Mouse (Mus musculus) neural tube, embryonic 12.5 days (tissue): ENCODE measurements at regions not wholly inside any gene's neighbourhood (a gene's known extent, or its start where the extent isn't known, plus 50 kb on each side); places are given as distances from the start of the nearest gene placed in this dataset.

Experiments
- ATAC-seq: fragments of 200-750 bp; cut with Nextera tagmentation; 2 replicates; pipeline ENCODE4 v1.8.0; 2017; ENCODE audit warnings: low read depth, mild to moderate bottlenecking, moderate TSS enrichment, moderate library complexity; ENCODE audit not compliant: low FRiP score
- H3K27ac ChIP-seq: fragments of 300-500 bp; sonication (generic); 2 replicates; pipeline ENCODE4 v1.5.1; 2016
- H3K27me3 ChIP-seq: fragments of 300-500 bp; sonication (generic); replicated peaks from 2 replicates; pipeline ENCODE4 v1.6.1; 2016; ENCODE audit warnings: mild to moderate bottlenecking
- H3K36me3 ChIP-seq: fragments of 300-500 bp; sonication (generic); 2 replicates; pipeline ENCODE4 v1.6.1; 2016; ENCODE audit warnings: mild to moderate bottlenecking
- H3K4me1 ChIP-seq: fragments of 300-500 bp; sonication (generic); 2 replicates; pipeline ENCODE4 v1.6.1; 2016
- H3K4me2 ChIP-seq: fragments of 300-500 bp; sonication (generic); replicated peaks from 2 replicates; pipeline ENCODE4 v1.6.1; 2016; ENCODE audit warnings: mild to moderate bottlenecking
- H3K4me3 ChIP-seq: fragments of 300-500 bp; sonication (generic); 2 replicates; pipeline ENCODE4 v1.5.1; 2016
- H3K9ac ChIP-seq: fragments of 300-500 bp; sonication (generic); 2 replicates; pipeline ENCODE4 v1.6.1; 2016; ENCODE audit warnings: mild to moderate bottlenecking
- H3K9me3 ChIP-seq: fragments of 300-500 bp; sonication (generic); 2 replicates; pipeline ENCODE4 v1.6.1; 2016; ENCODE audit warnings: mild to moderate bottlenecking
- WGBS: fragments of 180-500 bp; shearing (Covaris S2); methylation state at CpG from one replicate; pipeline ENCODE4 v1.1.7; 2016; 5-methylcytosine and 5-hydroxymethylcytosine counted together

GRCm38 (mm10) chr19:26164993-26165392 lies 439.9 kb upstream of the Smarca2 start:
- Histone ChIP-seq H3K9me3 (no peaks in the 10 kb centered on the region), H3K4me2 (no peak overlapping the region), H3K4me1 (no peaks in the 10 kb centered on the region), H3K36me3 (no peaks in the 10 kb centered on the region), H3K9ac (no peak overlapping the region), H3K27ac (no peak overlapping the region), H3K4me3 (no peak overlapping the region), H3K27me3 (no peaks in the 10 kb centered on the region)
- ATAC-seq: no peak
- WGBS: 57% methylated on average over 13 of the region's 13 CpGs

GRCm38 (mm10) chr19:26181774-26182173 lies 423.1 kb upstream of the Smarca2 start:
- ATAC-seq: no peak
- Histone ChIP-seq H3K9me3 (no peaks in the 10 kb centered on the region), H3K9ac (no peak overlapping the region), H3K4me1 (no peaks in the 10 kb centered on the region), H3K27ac (no peak overlapping the region), H3K4me2 (no peak overlapping the region), H3K4me3 (no peak overlapping the region), H3K36me3 (no peaks in the 10 kb centered on the region), H3K27me3 (no peaks in the 10 kb centered on the region)
- 33% methylated on average over 4 of the region's 4 CpGs for WGBS

GRCm38 (mm10) chr19:26185012-26185411 lies 419.8 kb upstream of the Smarca2 start:
- no peak for ATAC-seq
- no peak overlapping the region for H3K9ac ChIP-seq
- H3K4me3 ChIP-seq: no peak overlapping the region
- WGBS: 87% methylated on average over 7 of the region's 7 CpGs
- no peak overlapping the region for H3K4me2 ChIP-seq
- no peak overlapping the region for H3K27ac ChIP-seq
- no peaks in the 10 kb centered on the region for H3K4me1 ChIP-seq
- no peaks in the 10 kb centered on the region for H3K9me3 ChIP-seq
- no peaks in the 10 kb centered on the region for H3K27me3 ChIP-seq
- H3K36me3 ChIP-seq: no peaks in the 10 kb centered on the region

- Histone ChIP-seq H3K9me3 (no peaks in the 10 kb centered on the region), H3K4me1 (no peaks in the 10 kb centered on the region), H3K27me3 (no peaks in the 10 kb centered on the region), H3K36me3 (no peaks in the 10 kb centered on the region), H3K9ac (no peak overlapping the region), H3K27ac (no peak overlapping the region), H3K4me2 (no peak overlapping the region), H3K4me3 (no peak overlapping the region)
- 80% methylated on average over 1 of the region's 1 CpGs for WGBS
- no peak for ATAC-seq
Measured at GRCm38 (mm10) chr19:26190803-26191202, 414.0 kb upstream of the Smarca2 start.

- WGBS: 83% methylated on average over 1 of the region's 1 CpGs
- Histone ChIP-seq H3K27me3 (no peaks in the 10 kb centered on the region), H3K4me2 (no peak overlapping the region), H3K4me1 (no peaks in the 10 kb centered on the region), H3K4me3 (no peak overlapping the region), H3K36me3 (no peaks in the 10 kb centered on the region), H3K27ac (no peak overlapping the region), H3K9ac (no peak overlapping the region), H3K9me3 (no peaks in the 10 kb centered on the region)
- ATAC-seq: no peak
Measured at GRCm38 (mm10) chr19:26193664-26194063, 411.2 kb upstream of the Smarca2 start.

GRCm38 (mm10) chr19:26208760-26209159 lies 396.1 kb upstream of the Smarca2 start:
- Histone ChIP-seq H3K27ac (no peak overlapping the region), H3K9ac (no peak overlapping the region), H3K36me3 (no peaks in the 10 kb centered on the region), H3K4me2 (no peak overlapping the region), H3K4me1 (no peaks in the 10 kb centered on the region), H3K4me3 (no peak overlapping the region), H3K27me3 (no peaks in the 10 kb centered on the region), H3K9me3 (no peaks in the 10 kb centered on the region)
- no peak for ATAC-seq
- 72% methylated on average over 1 of the region's 1 CpGs for WGBS

- 73% methylated on average over 4 of the region's 4 CpGs for WGBS
- ATAC-seq: no peak
- no peaks in the 10 kb centered on the region for H3K4me1 ChIP-seq
Measured at GRCm38 (mm10) chr19:26234539-26234938, 370.3 kb upstream of the Smarca2 start.

GRCm38 (mm10) chr19:26244067-26244466 lies 360.8 kb upstream of the Smarca2 start:
- WGBS: 71% methylated on average over 6 of the region's 6 CpGs
- H3K36me3 ChIP-seq: no peaks in the 10 kb centered on the region
- H3K4me3 ChIP-seq: no peak overlapping the region
- no peaks in the 10 kb centered on the region for H3K27me3 ChIP-seq
- no peak overlapping the region for H3K9ac ChIP-seq
- H3K4me1 ChIP-seq: no peaks in the 10 kb centered on the region
- no peak overlapping the region for H3K27ac ChIP-seq
- no peak overlapping the region for H3K4me2 ChIP-seq
- no peaks in the 10 kb centered on the region for H3K9me3 ChIP-seq
- no peak for ATAC-seq

More at GRCm38 (mm10) chr19:26234539-26234938, 370.3 kb upstream of the Smarca2 start:
- Histone ChIP-seq H3K27ac (no peak overlapping the region), H3K4me3 (no peak overlapping the region), H3K36me3 (no peaks in the 10 kb centered on the region), H3K27me3 (no peaks in the 10 kb centered on the region), H3K9me3 (no peaks in the 10 kb centered on the region), H3K4me2 (no peak overlapping the region), H3K9ac (no peak overlapping the region)

GRCm38 (mm10) chr19:26249751-26250150 lies 355.1 kb upstream of the Smarca2 start:
- H3K27me3 ChIP-seq: no peaks in the 10 kb centered on the region
- WGBS: 87% methylated on average over 6 of the region's 6 CpGs
- no peak for ATAC-seq

GRCm38 (mm10) chr19:26258677-26259076 lies 346.2 kb upstream of the Smarca2 start:
- no peak overlapping the region for H3K9ac ChIP-seq
- no peak for ATAC-seq
- no peaks in the 10 kb centered on the region for H3K9me3 ChIP-seq
- H3K36me3 ChIP-seq: no peaks in the 10 kb centered on the region
- H3K27me3 ChIP-seq: no peaks in the 10 kb centered on the region
- no peak overlapping the region for H3K4me2 ChIP-seq
- no peak overlapping the region for H3K4me3 ChIP-seq
- H3K27ac ChIP-seq: no peak overlapping the region
- H3K4me1 ChIP-seq: no peaks in the 10 kb centered on the region
- 69% methylated on average over 4 of the region's 4 CpGs for WGBS

More at GRCm38 (mm10) chr19:26249751-26250150, 355.1 kb upstream of the Smarca2 start:
- H3K36me3 ChIP-seq: no peaks in the 10 kb centered on the region
- no peak overlapping the region for H3K27ac ChIP-seq
- no peak overlapping the region for H3K9ac ChIP-seq
- H3K4me1 ChIP-seq: no peaks in the 10 kb centered on the region
- H3K4me2 ChIP-seq: no peak overlapping the region
- H3K4me3 ChIP-seq: no peak overlapping the region
- H3K9me3 ChIP-seq: no peaks in the 10 kb centered on the region

GRCm38 (mm10) chr19:26261530-26261929 lies 343.3 kb upstream of the Smarca2 start:
- Histone ChIP-seq H3K27ac (no peak overlapping the region), H3K27me3 (no peaks in the 10 kb centered on the region), H3K4me3 (no peak overlapping the region), H3K4me1 (no peaks in the 10 kb centered on the region), H3K4me2 (no peak overlapping the region), H3K9me3 (no peaks in the 10 kb centered on the region), H3K36me3 (no peaks in the 10 kb centered on the region), H3K9ac (no peak overlapping the region)
- WGBS: 89% methylated on average over 2 of the region's 2 CpGs
- no peak for ATAC-seq

- H3K4me2 ChIP-seq: no peak overlapping the region
- H3K9me3 ChIP-seq: no peaks in the 10 kb centered on the region
- no peak overlapping the region for H3K9ac ChIP-seq
- 87% methylated on average over 6 of the region's 6 CpGs for WGBS
- no peaks in the 10 kb centered on the region for H3K4me1 ChIP-seq
- H3K36me3 ChIP-seq: no peaks in the 10 kb centered on the region
- H3K27ac ChIP-seq: no peak overlapping the region
- ATAC-seq: no peak
- H3K4me3 ChIP-seq: no peak overlapping the region
- H3K27me3 ChIP-seq: no peaks in the 10 kb centered on the region
Measured at GRCm38 (mm10) chr19:26296360-26296759, 308.5 kb upstream of the Smarca2 start.

GRCm38 (mm10) chr19:26308477-26309135 lies 296.2 kb upstream of the Smarca2 start:
- no peak for ATAC-seq
- no peaks in the 10 kb centered on the region for H3K27me3 ChIP-seq
- H3K36me3 ChIP-seq: no peaks in the 10 kb centered on the region
- H3K27ac ChIP-seq: no peak overlapping the region
- no peak overlapping the region for H3K4me2 ChIP-seq
- 95% methylated on average over 1 of the region's 1 CpGs for WGBS
- no peak overlapping the region for H3K4me3 ChIP-seq
- no peaks in the 10 kb centered on the region for H3K9me3 ChIP-seq
- H3K9ac ChIP-seq: no peak overlapping the region
- no peaks in the 10 kb centered on the region for H3K4me1 ChIP-seq
